In genomic region chr2:122146687-122147086, GRCm38 (mm10) we compare ENCODE assay signal across 9 mouse cellular contexts. TPM values are rescaled to one million over a fixed set of nuclear protein-coding genes. Genes with fewer than 3 reads are reported as not detected.
DNase-seq lines count a peak whose midpoint lies in the region; TF ChIP-seq lines count a peak whose summit lies in the region.
"Had no signal": no experiment of that assay in that cellular context is flagged by ENCODE, and none has a peak within 500 bp of the region (broad histone marks: within the 10 kb centered on the region; RNA-seq: fewer than 3 reads in every experiment).

No protein-coding gene starts in this region.

- intact Hi-C loops in gastrocnemius, adult 2 months (cut with DNase I) = no loop called here

- peak overlapping the region; percentile 96 for H3K27ac ChIP-seq in gastrocnemius, adult 2 months
- H3K27ac ChIP-seq: midbrain, embryonic 12.5 days had no signal

- peak overlapping the region; percentile 83 for H3K4me3 ChIP-seq in gastrocnemius, adult 2 months

- no peak for TF ChIP-seq CTCF in gastrocnemius, adult 2 months (IDR thresholded peaks at IDR 0.05)

- peak; percentile 35 for DNase-seq in gastrocnemius, adult 2 months
- DNase-seq in gastrocnemius, adult 8-10 months (ENCODE audit: low spot score in 2 of 2) = no peak
- DNase-seq in spleen, adult 12 weeks (ENCODE audit: low spot score) = peak; percentile 39
- DNase-seq in spleen, postnatal 14 days (ENCODE audit: low spot score in 2 of 2) = no peak
- peak; percentile 18 to 50 for DNase-seq in kidney, postnatal 25 days
- DNase-seq in frontal cortex, postnatal 14 days (ENCODE audit: low spot score in 2 of 2) = no peak
- DNase-seq in frontal cortex, postnatal 10 days (ENCODE audit: low spot score in 2 of 2) = no peak
- DNase-seq in thymus, postnatal 36 days = no peak

RNA-seq across cellular contexts. Expression of gene B2m, which starts 0.8 kb away (rescaled TPM):
- 10 to 100 TPM; 60.6 to 85.4 TPM for total RNA-seq in gastrocnemius, adult 2 months (2021)
- 100 to 1,000 TPM in 1 of 4 experiments, 10 to 100 TPM in 3; 54.2 to 107 (median 77.1) TPM for total RNA-seq in gastrocnemius, adult 8-10 months (2022)

RNA-seq across cellular contexts. Expression of gene Trim69, which starts 13.8 kb away (rescaled TPM):
- not detected for total RNA-seq in gastrocnemius, adult 2 months (2021)
- not detected for total RNA-seq in gastrocnemius, adult 8-10 months (2022)

RNA-seq across cellular contexts. Expression of gene Spg11, which starts 28.5 kb away (rescaled TPM):
- total RNA-seq in gastrocnemius, adult 2 months (2021) = 1 to 10 TPM; 5.7 to 6.3 TPM
- total RNA-seq in gastrocnemius, adult 8-10 months (2022) = 1 to 10 TPM; 5.4 to 6.4 (median 6.1) TPM

RNA-seq across cellular contexts. Expression of gene Patl2, which starts 39.3 kb away (rescaled TPM):
- not detected for total RNA-seq in gastrocnemius, adult 2 months (2021)
- total RNA-seq in gastrocnemius, adult 8-10 months (2022) = not detected

RNA-seq across cellular contexts. Expression of gene Terb2, which starts 39.4 kb away (rescaled TPM):
- total RNA-seq in gastrocnemius, adult 2 months (2021) = not detected
- total RNA-seq in gastrocnemius, adult 8-10 months (2022) = not detected

Comparison
In these comparisons a context has a peak if more than half of its experiments do, and no peak if none do; other contexts are left out.
1. DNase-seq: peak in gastrocnemius, adult 2 months (single experiment), spleen, adult 12 weeks (single experiment) and kidney, postnatal 25 days (2 of 2); none in gastrocnemius, adult 8-10 months (0 of 2), spleen, postnatal 14 days (0 of 2), frontal cortex, postnatal 14 days (0 of 2), frontal cortex, postnatal 10 days (0 of 2) and thymus, postnatal 36 days (0 of 2).